Mouse (Mus musculus) stomach, embryonic 14.5 days (tissue): ENCODE data around the gene Olfr1450. TPM values are rescaled to one million over a fixed set of nuclear protein-coding genes. Genes with fewer than 3 reads are reported as not detected.

Experiments
- polyA plus RNA-seq: library from polyadenylated mRNA; unstranded; fragments of >200 nt; fragmentation: Nextera tagmentation; extraction: Ambion mirVana; gene quantifications from 2 replicates; pipeline ENCODE4 v1.2.1, GENCODE M21; 2014

Gene Olfr1450
- polyA plus RNA-seq, 1 experiment from 2014 or later, result not detected

Other genes starting within 250 kb of the Olfr1450 start
- gene Cntf, start 184.6 kb upstream of the Olfr1450 start, polyA plus RNA-seq, result 1.1 TPM in 2 replicates
- gene Zfp91, start 154.1 kb upstream of the Olfr1450 start, polyA plus RNA-seq, result 10.4 and 12.0 TPM in 2 replicates
- 1.7 and 2.3 TPM in 2 replicates for gene Lpxn, start 154.1 kb upstream of the Olfr1450 start, polyA plus RNA-seq
- not detected in 2 replicates for gene Gm5244, start 103.6 kb upstream of the Olfr1450 start, polyA plus RNA-seq
- gene Olfr1444, start 93.0 kb upstream of the Olfr1450 start, polyA plus RNA-seq, result not detected in 2 replicates
- not detected in 2 replicates for gene Olfr1445, start 66.4 kb upstream of the Olfr1450 start, polyA plus RNA-seq
- gene Olfr1446, start 56.7 kb upstream of the Olfr1450 start, polyA plus RNA-seq, result not detected in 2 replicates
- not detected in 2 replicates for gene Olfr1447, start 46.5 kb upstream of the Olfr1450 start, polyA plus RNA-seq
- gene Olfr1448, start 25.8 kb upstream of the Olfr1450 start, polyA plus RNA-seq, result not detected in 2 replicates
- gene Olfr1449, start 19.4 kb upstream of the Olfr1450 start, polyA plus RNA-seq, result not detected in 2 replicates
- gene Olfr1451, start 44.8 kb downstream of the Olfr1450 start, polyA plus RNA-seq, result not detected in 2 replicates
- not detected in 2 replicates for gene Olfr1453, start 78.1 kb downstream of the Olfr1450 start, polyA plus RNA-seq
- gene Olfr1454, start 110.4 kb downstream of the Olfr1450 start, polyA plus RNA-seq, result not detected in 2 replicates
- not detected in 2 replicates for gene Olfr1457, start 147.6 kb downstream of the Olfr1450 start, polyA plus RNA-seq
- gene Olfr1458, start 156.5 kb downstream of the Olfr1450 start, polyA plus RNA-seq, result not detected in 2 replicates
- not detected in 2 replicates for gene Olfr1459, start 199.3 kb downstream of the Olfr1450 start, polyA plus RNA-seq
- not detected in 2 replicates for gene Olfr1461, start 212.7 kb downstream of the Olfr1450 start, polyA plus RNA-seq
- gene Olfr1462, start 235.5 kb downstream of the Olfr1450 start, polyA plus RNA-seq, result not detected in 2 replicates